9 mouse cellular contexts compared by ENCODE assay signal in genomic region chr8:11187581-11188271, GRCm38 (mm10).
DNase-seq lines count a peak whose midpoint lies in the region; ATAC-seq and TF ChIP-seq lines count a peak whose summit lies in the region.
"Had no signal": no experiment of that assay in that cellular context is flagged by ENCODE, and none has a peak within 500 bp of the region (broad histone marks: within the 10 kb centered on the region; RNA-seq: fewer than 3 reads in every experiment).

No protein-coding gene starts in this region.

- no peak overlapping the region; the same call in 1 of the 2 replicates for H3K27ac ChIP-seq in bone marrow, adult 2 months (ENCODE audit: control insufficient read depth, insufficient read depth, low read depth, low read length, poor library complexity)
- H3K27ac ChIP-seq in embryonic fibroblast, embryonic 13.5 days (ENCODE audit: insufficient read depth, low read length), result no peak overlapping the region
- peak overlapping the region; percentile 5; the same call in 1 of the 2 replicates for H3K27ac ChIP-seq in heart, embryonic 15.5 days
- no peak overlapping the region for H3K27ac ChIP-seq in liver, embryonic 12.5 days
- no peak overlapping the region for H3K27ac ChIP-seq in stomach, embryonic 15.5 days

- TF ChIP-seq POLR2A in bone marrow, adult 2 months (IDR thresholded peaks at IDR 0.05; ENCODE audit: borderline replicate concordance, control insufficient read depth, low read depth, low read length), result no peak
- TF ChIP-seq POLR2A in embryonic fibroblast, embryonic 13.5 days (IDR thresholded peaks at IDR 0.05; ENCODE audit: low read depth, low read length), result no peak

- 0 out of 2 replicates have a peak, but pooled peaks have one; percentile 25 for ATAC-seq in heart, embryonic 15.5 days (replicated peaks; ENCODE audit: insufficient number of reproducible peaks, insufficient read depth, low FRiP score, low read depth)
- ATAC-seq in liver, embryonic 12.5 days, result peak; percentile 38; the same call in 1 of the 2 replicates
- no peak; the same call in 1 of the 2 replicates for ATAC-seq in stomach, embryonic 15.5 days (ENCODE audit: insufficient read depth, low FRiP score, low read depth)

- DNase-seq in kidney, postnatal 14 days, result peak; percentile 64
- peak; percentile 55 for DNase-seq in naive thymus-derived CD4-positive, alpha-beta T cell, adult 2 months (ENCODE audit: low read depth)

- no peak overlapping the region for H3K4me3 ChIP-seq in C2C12 (ENCODE audit: insufficient read depth, poor library complexity, severe bottlenecking)
- H3K4me3 ChIP-seq in bone marrow, adult 2 months (replicated peaks; ENCODE audit: control insufficient read depth, low read depth, low read length), result no peak overlapping the region
- H3K4me3 ChIP-seq in embryonic fibroblast, embryonic 13.5 days (ENCODE audit: insufficient read depth, low read length), result peak overlapping the region; percentile 28
- H3K4me3 ChIP-seq in heart, embryonic 15.5 days, result peak overlapping the region; percentile 55
- peak overlapping the region; percentile 26 for H3K4me3 ChIP-seq in liver, embryonic 12.5 days
- peak overlapping the region; percentile 38 for H3K4me3 ChIP-seq in stomach, embryonic 15.5 days (replicated peaks)
- H3K4me3 ChIP-seq: erythroblast, embryonic 14.5 days had no signal

- H3K9me3 ChIP-seq in heart, embryonic 15.5 days (replicated peaks), result no peaks in the 10 kb centered on the region
- no peaks in the 10 kb centered on the region for H3K9me3 ChIP-seq in liver, embryonic 12.5 days (replicated peaks)
- no peaks in the 10 kb centered on the region for H3K9me3 ChIP-seq in stomach, embryonic 15.5 days

- no peaks in the 10 kb centered on the region for H3K79me3 ChIP-seq in C2C12 (ENCODE audit: low read depth)

- no peaks in the 10 kb centered on the region for H3K79me2 ChIP-seq in C2C12 (ENCODE audit: control insufficient read depth, insufficient read depth)

- under 1% methylated on average over 46 of the region's 46 CpGs for WGBS in bone marrow, adult 2 months
- WGBS in heart, embryonic 15.5 days, result 2% methylated on average over 46 of the region's 46 CpGs
- 2% methylated on average over 46 of the region's 46 CpGs for WGBS in liver, embryonic 12.5 days (ENCODE audit: insufficient replicate concordance)
- WGBS in stomach, embryonic 15.5 days, result under 1% methylated on average over 46 of the region's 46 CpGs

- peaks cover 9% of the 10 kb centered on the region for H3K27me3 ChIP-seq in C2C12 (ENCODE audit: control insufficient read depth, insufficient read depth, insufficient read length)
- peaks cover 14% of the 10 kb centered on the region for H3K27me3 ChIP-seq in heart, embryonic 15.5 days
- H3K27me3 ChIP-seq in liver, embryonic 12.5 days (replicated peaks), result peaks cover 50% of the 10 kb centered on the region
- peaks cover 10% of the 10 kb centered on the region for H3K27me3 ChIP-seq in stomach, embryonic 15.5 days (replicated peaks)

- peak; percentile 72 for TF ChIP-seq CTCF in C2C12 (IDR thresholded peaks at IDR 0.05; ENCODE audit: control insufficient read depth, insufficient read depth, insufficient read length)
- peak; percentile 81 for TF ChIP-seq CTCF in bone marrow, adult 2 months (IDR thresholded peaks at IDR 0.05; ENCODE audit: control insufficient read depth, insufficient read depth, low read length)
- peak; percentile 74; the same call in 1 of the 2 replicates for TF ChIP-seq CTCF in embryonic fibroblast, embryonic 13.5 days (IDR thresholded peaks at IDR 0.05; ENCODE audit: borderline replicate concordance, insufficient read depth, low read length)

- peak overlapping the region; percentile 95 for H3K4me2 ChIP-seq in heart, embryonic 15.5 days
- peak overlapping the region; percentile 60 for H3K4me2 ChIP-seq in liver, embryonic 12.5 days
- peak overlapping the region; percentile 80 for H3K4me2 ChIP-seq in stomach, embryonic 15.5 days

- no peaks in the 10 kb centered on the region for H3K36me3 ChIP-seq in C2C12 (ENCODE audit: control insufficient read depth, insufficient read depth)
- H3K36me3 ChIP-seq in heart, embryonic 15.5 days, result no peaks in the 10 kb centered on the region
- no peaks in the 10 kb centered on the region for H3K36me3 ChIP-seq in liver, embryonic 12.5 days
- H3K36me3 ChIP-seq in stomach, embryonic 15.5 days, result no peaks in the 10 kb centered on the region

- H3K4me1 ChIP-seq in bone marrow, adult 2 months (ENCODE audit: control insufficient read depth, insufficient read depth, low read length), result no peaks in the 10 kb centered on the region
- H3K4me1 ChIP-seq in embryonic fibroblast, embryonic 13.5 days (ENCODE audit: control insufficient read depth, insufficient read depth, low read length), result no peaks in the 10 kb centered on the region; the same call in 1 of the 2 replicates
- H3K4me1 ChIP-seq in heart, embryonic 15.5 days (replicated peaks), result peaks cover 50% of the 10 kb centered on the region
- H3K4me1 ChIP-seq in liver, embryonic 12.5 days, result peaks cover 15% of the 10 kb centered on the region
- H3K4me1 ChIP-seq in stomach, embryonic 15.5 days, result peaks cover 7% of the 10 kb centered on the region; the same call in 1 of the 2 replicates

- H3ac ChIP-seq in C2C12 (ENCODE audit: control insufficient read depth, insufficient read length, low read depth), result no peak overlapping the region

- peak overlapping the region; percentile 51 for H3K9ac ChIP-seq in heart, embryonic 15.5 days
- no peak overlapping the region for H3K9ac ChIP-seq in liver, embryonic 12.5 days
- H3K9ac ChIP-seq in stomach, embryonic 15.5 days, result no peak overlapping the region

TF ChIP-seq in C2C12, 6 proteins besides CTCF, POLR2A, EP300 and RAD21:
- no peak for TF ChIP-seq MAX (IDR thresholded peaks at IDR 0.05)
- TF ChIP-seq MYOD1 (IDR thresholded peaks at IDR 0.05; ENCODE audit: control insufficient read depth, insufficient read length, low read depth), result no peak
- TF ChIP-seq CEBPB (IDR thresholded peaks at IDR 0.05; ENCODE audit: low read depth), result no peak
- no peak for TF ChIP-seq USF1 (IDR thresholded peaks at IDR 0.05; ENCODE audit: low read depth)
- TF ChIP-seq MYOG (IDR thresholded peaks at IDR 0.05; ENCODE audit: control insufficient read depth, extremely low read depth, insufficient read length), result no peak
- TF ChIP-seq FOSL1 (IDR thresholded peaks at IDR 0.05; ENCODE audit: insufficient read depth, low read length, poor library complexity, severe bottlenecking), result no peak

Comparison
In these comparisons a context has a peak if more than half of its experiments do, and no peak if none do; other contexts are left out.
1. H3K4me3 ChIP-seq: peak in embryonic fibroblast, embryonic 13.5 days (single experiment), heart, embryonic 15.5 days (single experiment), liver, embryonic 12.5 days (single experiment) and stomach, embryonic 15.5 days (single experiment); none in C2C12 (single experiment) and bone marrow, adult 2 months (single experiment).
2. Peak in every context shown above with its lines, with median percentiles within 50 percentile points of each other: CTCF ChIP-seq and H3K4me2 ChIP-seq.